Mouse (Mus musculus) heart, adult 8-10 months (tissue): Measurements from ENCODE around the gene Arfip2. TPM values are rescaled to one million over a fixed set of nuclear protein-coding genes. Genes with fewer than 3 reads are reported as not detected.

Experiments
- DNase-seq: peaks from one replicate; pipeline ENCODE4 v3.0.0; 2022; ENCODE audit warnings: low spot score
- total RNA-seq, 4 experiments: library from RNA; stranded (reverse); gene quantifications; 2 replicates each; pipeline ENCODE4 v1.2.4; 2022

The Arfip2 gene
- total RNA-seq, 4 experiments from 2014 or later = 11.5 to 14.1 (median 13.0) TPM

- DNase-seq = no peak
Observed at GRCm38 (mm10) chr7:105614400-105614799, 25.8 kb downstream of the Arfip2 start.

GRCm38 (mm10) chr7:105611767-105612166 is 28.4 kb downstream of the Arfip2 start:
- no peak for DNase-seq

- DNase-seq = no peak
Observed at GRCm38 (mm10) chr7:105608467-105608866, 31.7 kb downstream of the Arfip2 start.

GRCm38 (mm10) chr7:105602860-105603623 is 37.2 kb downstream of the Arfip2 start:
- DNase-seq = peak; percentile 66

DNA sequence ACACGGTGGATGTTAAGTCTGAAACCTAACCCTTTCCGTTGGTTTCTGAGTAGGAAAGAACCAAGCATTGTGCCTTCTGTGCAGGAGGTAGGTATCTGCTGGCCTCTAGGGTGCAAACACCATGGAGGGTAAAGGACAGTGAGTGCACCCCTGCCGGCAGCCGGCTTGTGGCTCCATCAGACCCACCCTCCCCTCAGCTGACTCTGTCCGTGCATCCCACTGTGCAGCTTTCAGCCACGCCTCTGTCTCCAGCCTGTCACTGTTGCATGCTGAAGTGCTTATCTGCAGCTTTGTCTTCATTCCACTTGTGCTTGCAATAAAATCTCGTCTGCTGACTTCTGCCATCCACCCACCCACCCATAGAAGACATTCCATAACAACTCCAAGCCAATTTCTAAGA is 50.1 kb downstream of the Arfip2 start:
- DNase-seq = no peak

GRCm38 (mm10) chr7:105588325-105588912 is 51.8 kb downstream of the Arfip2 start:
- DNase-seq = no peak

Other genes with a start within 250 kb of the Arfip2 start
- 10 to 100 TPM; 16.5 to 20.9 (median 18.3) TPM for gene Fam160a2, start 240.4 kb downstream of the Arfip2 start, total RNA-seq
- not detected for gene Cnga4, start 235.8 kb downstream of the Arfip2 start, total RNA-seq
- not detected for gene Cckbr, start 214.7 kb downstream of the Arfip2 start, total RNA-seq
- gene Cavin3, start 158.1 kb downstream of the Arfip2 start, total RNA-seq = 10 to 100 TPM; 15.1 to 19.7 (median 17.4) TPM
- 100 to 1,000 TPM; 168 to 182 (median 178) TPM for gene Smpd1, start 86.1 kb downstream of the Arfip2 start, total RNA-seq
- gene Apbb1, start 58.8 kb downstream of the Arfip2 start, total RNA-seq = 100 to 1,000 TPM; 118 to 143 (median 136) TPM
- under 1 TPM in 1 of 4 experiments, not detected in 3; 0.28 TPM for gene Hpx, start 40.3 kb downstream of the Arfip2 start, total RNA-seq
- gene Trim3, start 6.8 kb downstream of the Arfip2 start, total RNA-seq = 10 to 100 TPM; 21.2 to 26.8 (median 23.5) TPM
- gene Timm10b, start 360 bp downstream of the Arfip2 start, total RNA-seq = 10 to 100 TPM; 75.1 to 86.0 (median 79.7) TPM
- gene Gm45799, start 136 bp upstream of the Arfip2 start, total RNA-seq = 1 to 10 TPM; 1.1 to 6.9 (median 1.8) TPM
- under 1 TPM; 0.20 to 0.73 (median 0.61) TPM for gene Dnhd1, start 10.4 kb upstream of the Arfip2 start, total RNA-seq
- gene Ilk, start 96.2 kb upstream of the Arfip2 start, total RNA-seq = 10 to 100 TPM; 74.6 to 86.7 (median 79.5) TPM
- gene Rrp8, start 97.0 kb upstream of the Arfip2 start, total RNA-seq = 10 to 100 TPM in 3 of 4 experiments, 1 to 10 TPM in 1; 8.8 to 10.4 (median 10.2) TPM
- gene Taf10, start 103.9 kb upstream of the Arfip2 start, total RNA-seq = 100 to 1,000 TPM; 102 to 119 (median 112) TPM
- 10 to 100 TPM; 39.0 to 57.8 (median 45.5) TPM for gene Tpp1, start 111.8 kb upstream of the Arfip2 start, total RNA-seq
- gene Dchs1, start 147.2 kb upstream of the Arfip2 start, total RNA-seq = 1 to 10 TPM; 4.3 to 8.7 (median 7.3) TPM
- 100 to 1,000 TPM; 123 to 132 (median 127) TPM for gene Mrpl17, start 170.7 kb upstream of the Arfip2 start, total RNA-seq